Mouse (Mus musculus) erythroid progenitor cell, adult 5-6 weeks (primary cell): ENCODE measurements around the gene Lpcat4. TPM values are rescaled to one million over a fixed set of nuclear protein-coding genes. Genes with fewer than 3 reads are reported as not detected.

Source experiments
- ATAC-seq: replicated peaks from 2 replicates; pipeline ENCODE4 v1.8.0; 2016; ENCODE audit warnings: moderate number of reproducible peaks, mild to moderate bottlenecking, moderate TSS enrichment, inconsistent platforms; ENCODE audit not compliant: poor library complexity, low FRiP score, severe bottlenecking
- total RNA-seq, 2 experiments: library from RNA; stranded (forward) in 1 of 2; stranded (reverse) in 1 of 2; fragments of 150-400 nt in 1 of 2; fragments of 186-747, 209-891 nt in 1 of 2; gene quantifications; 2 replicates each; pipeline versions ENCODE4 v1.2.3 to v1.2.4; 2015 to 2017; ENCODE audit warnings: low replicate concordance in 2 of 2

The Lpcat4 gene
- total RNA-seq, 2 experiments from 2014 or later, result 2.5 TPM; not detected in 1

DNA sequence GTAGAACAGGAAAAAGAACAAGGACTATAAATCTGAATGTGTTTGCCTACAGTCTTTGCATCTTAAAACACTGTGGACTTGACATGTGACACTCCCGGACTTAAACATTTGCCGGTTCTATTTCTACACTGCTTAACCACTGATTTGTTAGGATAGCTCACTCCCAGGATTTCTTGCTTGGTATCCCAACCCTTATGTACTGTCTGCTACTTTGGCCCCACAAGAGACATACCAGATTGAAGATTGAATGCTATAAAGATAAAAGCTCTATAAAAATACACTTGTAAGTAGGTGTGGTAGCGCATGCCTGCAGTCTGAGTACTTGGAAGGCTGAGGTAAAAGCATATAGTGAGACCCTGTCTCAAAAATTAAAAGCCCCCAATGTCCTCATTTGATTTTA lies 50.2 kb downstream of the Lpcat4 start:
- no peak for ATAC-seq

DNA sequence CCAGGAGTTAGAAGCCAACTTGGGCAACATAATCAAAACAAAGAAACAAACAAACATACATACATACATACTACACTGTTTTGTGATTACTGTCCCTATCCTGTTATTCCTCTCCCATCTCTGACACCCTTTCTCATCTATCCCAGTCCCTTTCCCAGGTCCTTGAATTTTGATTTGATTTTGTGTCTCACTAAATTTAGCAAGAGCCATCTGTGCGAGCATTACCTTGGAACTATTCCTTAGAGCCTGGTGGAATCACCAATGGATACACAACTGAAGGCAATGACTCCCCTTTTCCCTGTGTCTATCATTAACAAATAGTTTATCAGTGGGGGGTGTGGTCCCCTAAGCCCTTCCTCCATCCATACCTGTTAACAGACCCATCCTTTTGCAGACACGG lies 53.6 kb downstream of the Lpcat4 start:
- no peak for ATAC-seq

DNA sequence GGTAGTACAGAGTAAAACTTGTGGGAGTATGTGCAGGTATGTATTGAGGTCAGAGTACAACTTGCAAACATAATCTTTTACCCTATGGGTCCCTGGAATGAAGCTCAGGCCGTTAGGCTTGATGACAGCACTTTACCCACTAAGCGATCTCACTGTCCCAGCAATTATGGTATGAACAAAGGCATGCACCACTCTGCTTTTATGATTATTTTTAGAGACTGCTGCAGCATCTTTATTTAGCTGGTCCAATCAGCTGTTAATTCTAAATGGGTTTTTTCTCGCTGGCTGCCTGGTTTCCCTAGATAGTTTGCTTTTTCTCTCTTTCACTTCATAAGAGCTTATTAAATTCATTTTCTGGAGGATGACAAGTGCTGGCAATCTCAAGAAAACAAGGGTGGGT lies 56.9 kb downstream of the Lpcat4 start:
- ATAC-seq, result no peak

Other genes with a start within 250 kb of the Lpcat4 start
- gene Olfr1309, start 249.2 kb upstream of the Lpcat4 start, total RNA-seq (2015; ENCODE audit: low replicate concordance), result not detected in 2 replicates
- not detected in 2 replicates for gene Olfr1309, start 249.2 kb upstream of the Lpcat4 start, total RNA-seq (2017; ENCODE audit: low replicate concordance)
- not detected in 2 replicates for gene Olfr1310, start 226.8 kb upstream of the Lpcat4 start, total RNA-seq (2015; ENCODE audit: low replicate concordance)
- not detected in 2 replicates for gene Olfr1310, start 226.8 kb upstream of the Lpcat4 start, total RNA-seq (2017; ENCODE audit: low replicate concordance)
- not detected in 2 replicates for gene Olfr1311, start 215.1 kb upstream of the Lpcat4 start, total RNA-seq (2015; ENCODE audit: low replicate concordance)
- not detected in 2 replicates for gene Olfr1311, start 215.1 kb upstream of the Lpcat4 start, total RNA-seq (2017; ENCODE audit: low replicate concordance)
- gene Olfr1312, start 189.2 kb upstream of the Lpcat4 start, total RNA-seq (2015; ENCODE audit: low replicate concordance), result not detected in 2 replicates
- gene Olfr1312, start 189.2 kb upstream of the Lpcat4 start, total RNA-seq (2017; ENCODE audit: low replicate concordance), result not detected in 2 replicates
- gene Olfr1313, start 161.6 kb upstream of the Lpcat4 start, total RNA-seq (2015; ENCODE audit: low replicate concordance), result not detected in 2 replicates
- gene Olfr1313, start 161.6 kb upstream of the Lpcat4 start, total RNA-seq (2017; ENCODE audit: low replicate concordance), result not detected in 2 replicates
- gene Olfr1314, start 142.7 kb upstream of the Lpcat4 start, total RNA-seq (2015; ENCODE audit: low replicate concordance), result not detected in 2 replicates
- not detected in 2 replicates for gene Olfr1314, start 142.7 kb upstream of the Lpcat4 start, total RNA-seq (2017; ENCODE audit: low replicate concordance)
- not detected in 2 replicates for gene Olfr1315-ps1, start 124.0 kb upstream of the Lpcat4 start, total RNA-seq (2015; ENCODE audit: low replicate concordance)
- gene Olfr1315-ps1, start 124.0 kb upstream of the Lpcat4 start, total RNA-seq (2017; ENCODE audit: low replicate concordance), result not detected in 2 replicates
- not detected in 2 replicates for gene Olfr1316, start 104.5 kb upstream of the Lpcat4 start, total RNA-seq (2015; ENCODE audit: low replicate concordance)
- not detected in 2 replicates for gene Olfr1316, start 104.5 kb upstream of the Lpcat4 start, total RNA-seq (2017; ENCODE audit: low replicate concordance)
- not detected in 2 replicates for gene Olfr1317, start 99.1 kb upstream of the Lpcat4 start, total RNA-seq (2015; ENCODE audit: low replicate concordance)
- not detected in 2 replicates for gene Olfr1317, start 99.1 kb upstream of the Lpcat4 start, total RNA-seq (2017; ENCODE audit: low replicate concordance)
- gene Olfr1318, start 85.3 kb upstream of the Lpcat4 start, total RNA-seq (2015; ENCODE audit: low replicate concordance), result not detected in 2 replicates
- not detected in 2 replicates for gene Olfr1318, start 85.3 kb upstream of the Lpcat4 start, total RNA-seq (2017; ENCODE audit: low replicate concordance)
- gene Nutm1, start 19.8 kb downstream of the Lpcat4 start, total RNA-seq (2015; ENCODE audit: low replicate concordance), result not detected in 2 replicates
- gene Nutm1, start 19.8 kb downstream of the Lpcat4 start, total RNA-seq (2017; ENCODE audit: low replicate concordance), result not detected in 2 replicates
- gene Nop10, start 22.5 kb downstream of the Lpcat4 start, total RNA-seq (2015; ENCODE audit: low replicate concordance), result 23.5 and 32.4 TPM in 2 replicates
- gene Nop10, start 22.5 kb downstream of the Lpcat4 start, total RNA-seq (2017; ENCODE audit: low replicate concordance), result 12.3 and 16.3 TPM in 2 replicates
- gene Slc12a6, start 26.4 kb downstream of the Lpcat4 start, total RNA-seq (2015; ENCODE audit: low replicate concordance), result 52.8 and 57.7 TPM in 2 replicates
- gene Slc12a6, start 26.4 kb downstream of the Lpcat4 start, total RNA-seq (2017; ENCODE audit: low replicate concordance), result 42.4 and 70.9 TPM in 2 replicates
- gene Gm21985, start 26.8 kb downstream of the Lpcat4 start, total RNA-seq (2015; ENCODE audit: low replicate concordance), result 1.4 TPM in 1 of 2 replicates, not detected in the other
- 1.3 and 9.0 TPM in 2 replicates for gene Gm21985, start 26.8 kb downstream of the Lpcat4 start, total RNA-seq (2017; ENCODE audit: low replicate concordance)
- gene Emc4, start 128.6 kb downstream of the Lpcat4 start, total RNA-seq (2015; ENCODE audit: low replicate concordance), result 23.5 and 30.3 TPM in 2 replicates
- 9.9 and 11.3 TPM in 2 replicates for gene Emc4, start 128.6 kb downstream of the Lpcat4 start, total RNA-seq (2017; ENCODE audit: low replicate concordance)
- gene Katnbl1, start 139.7 kb downstream of the Lpcat4 start, total RNA-seq (2015; ENCODE audit: low replicate concordance), result 21.3 and 29.3 TPM in 2 replicates
- 20.7 and 21.3 TPM in 2 replicates for gene Katnbl1, start 139.7 kb downstream of the Lpcat4 start, total RNA-seq (2017; ENCODE audit: low replicate concordance)
- 5.0 and 5.8 TPM in 2 replicates for gene Emc7, start 215.5 kb downstream of the Lpcat4 start, total RNA-seq (2015; ENCODE audit: low replicate concordance)
- 7.2 and 7.3 TPM in 2 replicates for gene Emc7, start 215.5 kb downstream of the Lpcat4 start, total RNA-seq (2017; ENCODE audit: low replicate concordance)
- gene Chrm5, start 241.3 kb downstream of the Lpcat4 start, total RNA-seq (2015; ENCODE audit: low replicate concordance), result not detected in 2 replicates
- not detected in 2 replicates for gene Chrm5, start 241.3 kb downstream of the Lpcat4 start, total RNA-seq (2017; ENCODE audit: low replicate concordance)